Mouse (Mus musculus) spleen, adult 2 months (tissue): ENCODE measurements around the gene Ccdc69. TPM values are rescaled to one million over a fixed set of nuclear protein-coding genes. Genes with fewer than 3 reads are reported as not detected.
"Not testable (repeated sequence)": the region's sequence is repeated elsewhere in the genome, so short reads cannot be mapped to it uniquely, and the experiment has no call there.

Experiments
- DNase-seq, 2 experiments: peaks; one replicate each; pipeline versions ENCODE4 v3.0.0 to v3.0.0-alpha.2; 2012 to 2021; ENCODE audit warnings: low spot score in 2 of 2, low read depth in 1 of 2
- H3K27ac ChIP-seq: fragments of 200-500 bp; 2 replicates; pipeline ENCODE4 v1.5.1; 2012; ENCODE audit warnings: low read length, inconsistent platforms; ENCODE audit not compliant: insufficient read depth
- H3K27me3 ChIP-seq: fragments of 200-500 bp; 2 replicates; pipeline ENCODE4 v1.6.1; 2012; ENCODE audit warnings: mild to moderate bottlenecking, moderate library complexity, low read length, inconsistent platforms; ENCODE audit not compliant: control insufficient read depth, insufficient read depth
- H3K36me3 ChIP-seq: fragments of 200-500 bp; 2 replicates; pipeline ENCODE4 v1.6.1; 2012; ENCODE audit warnings: mild to moderate bottlenecking, low read length, inconsistent platforms; ENCODE audit not compliant: control insufficient read depth, insufficient read depth
- H3K4me1 ChIP-seq: fragments of 200-500 bp; 2 replicates; pipeline ENCODE4 v1.6.1; 2011; ENCODE audit warnings: inconsistent platforms; ENCODE audit not compliant: control insufficient read depth, insufficient read depth, insufficient read length
- H3K4me3 ChIP-seq: fragments of 200-500 bp; 2 replicates; pipeline ENCODE4 v1.5.1; 2011; ENCODE audit warnings: mild to moderate bottlenecking, inconsistent platforms; ENCODE audit not compliant: insufficient read depth, insufficient read length; ENCODE audit errors: extremely low read depth
- CTCF ChIP-seq: fragments of 200-500 bp; IDR thresholded peaks from 2 replicates; pipeline ENCODE4 v1.5.1; 2011; ENCODE audit warnings: mild to moderate bottlenecking, inconsistent platforms; ENCODE audit not compliant: insufficient read depth, insufficient read length, insufficient replicate concordance; ENCODE audit errors: extremely low read depth
- POLR2A ChIP-seq: fragments of 200-500 bp; IDR thresholded peaks from 2 replicates; pipeline ENCODE4 v1.6.1; 2011; ENCODE audit warnings: low read depth, low read length, inconsistent platforms
- WGBS: fragments of 180-500 bp; shearing (Covaris S2); methylation state at CpG from one replicate; pipeline ENCODE4 v1.1.7; 2018; 5-methylcytosine and 5-hydroxymethylcytosine counted together
- polyA plus RNA-seq: library from polyadenylated mRNA; depleted of rRNA; stranded (reverse); fragments of >200 nt; gene quantifications from 2 replicates; pipeline ENCODE4 v1.2.3, GENCODE M21; 2012

Ccdc69 gene
- polyA plus RNA-seq, 1 experiment = 10.6 TPM

GRCm38 (mm10) chr11:55097463-55098188 lies 19.7 kb upstream of the Ccdc69 start, which contains the start of gene Gm2a:
Gene Gm2a (plus strand): TSS chr11:55098115.
- WGBS = 1% methylated on average over 45 of the region's 45 CpGs
- peak; percentile 100 for TF ChIP-seq POLR2A
- TF ChIP-seq CTCF = no peak

GRCm38 (mm10) chr11:55096731-55097462 lies 19.0 kb upstream of the Ccdc69 start:
- Histone ChIP-seq H3K27me3 (no peaks in the 10 kb centered on the region), H3K36me3 (peaks cover 3% of the 10 kb centered on the region; the same call in 1 of the 2 replicates), H3K27ac (peak overlapping the region; percentile 88), H3K4me1 (peaks cover 13% of the 10 kb centered on the region), H3K4me3 (peak overlapping the region; percentile 58; the same call in 1 of the 2 replicates)
- WGBS = 27% methylated on average over 11 of the region's 11 CpGs
- TF ChIP-seq POLR2A (no peak), CTCF (no peak)
- DNase-seq = no peak

More at GRCm38 (mm10) chr11:55097463-55098188, 19.7 kb upstream of the Ccdc69 start, which contains the start of gene Gm2a:
- no peaks in the 10 kb centered on the region for H3K27me3 ChIP-seq
- H3K4me1 ChIP-seq = peaks cover 13% of the 10 kb centered on the region
- peak; percentile 98 to 99 for DNase-seq
- H3K4me3 ChIP-seq = peak within 1 kb of the TSS; percentile 88
- peak within 1 kb of the TSS; percentile 91 for H3K27ac ChIP-seq
- peaks cover 5% of the 10 kb centered on the region; the same call in 1 of the 2 replicates for H3K36me3 ChIP-seq

- H3K27ac ChIP-seq, DNase-seq, H3K4me3 ChIP-seq, H3K27me3 ChIP-seq, H3K36me3 ChIP-seq: not testable (repeated sequence)
- peaks cover 13% of the 10 kb centered on the region for H3K4me1 ChIP-seq
- WGBS = 83% methylated on average over 4 of the region's 4 CpGs
Measured at GRCm38 (mm10) chr11:55096296-55096695, 18.4 kb upstream of the Ccdc69 start.

GRCm38 (mm10) chr11:55093096-55093495 lies 15.2 kb upstream of the Ccdc69 start:
- Histone ChIP-seq H3K4me1 (no peaks in the 10 kb centered on the region; the same call in 1 of the 2 replicates), H3K36me3 (no peaks in the 10 kb centered on the region), H3K27ac (no peak overlapping the region), H3K4me3 (no peak overlapping the region), H3K27me3 (no peaks in the 10 kb centered on the region)
- no peak for DNase-seq
- TF ChIP-seq POLR2A (no peak), CTCF (no peak)
- 90% methylated on average over 7 of the region's 7 CpGs for WGBS

- no peaks in the 10 kb centered on the region for H3K27me3 ChIP-seq
- H3K4me3 ChIP-seq = no peak overlapping the region
- H3K4me1 ChIP-seq = no peaks in the 10 kb centered on the region
- TF ChIP-seq CTCF (no peak), POLR2A (no peak)
- no peak for DNase-seq
- no peak overlapping the region for H3K27ac ChIP-seq
- H3K36me3 ChIP-seq = no peaks in the 10 kb centered on the region
- 81% methylated on average over 2 of the region's 2 CpGs for WGBS
Measured at GRCm38 (mm10) chr11:55089892-55090291, 12.0 kb upstream of the Ccdc69 start.

- WGBS = 22% methylated on average over 10 of the region's 10 CpGs
- TF ChIP-seq CTCF (peak; percentile 86; the same call in 1 of the 2 replicates), POLR2A (no peak)
- no peak overlapping the region for H3K4me3 ChIP-seq
- DNase-seq = peak in 1 of 2 experiments; percentile 52
- no peaks in the 10 kb centered on the region for H3K4me1 ChIP-seq
- no peak overlapping the region for H3K27ac ChIP-seq
- H3K27me3 ChIP-seq = no peaks in the 10 kb centered on the region
- no peaks in the 10 kb centered on the region for H3K36me3 ChIP-seq
Measured at GRCm38 (mm10) chr11:55087006-55087405, 9.1 kb upstream of the Ccdc69 start.
